Mouse (Mus musculus) heart, embryonic 14.5 days (tissue): Measurements from ENCODE around the gene Agpat1. TPM values are rescaled to one million over a fixed set of nuclear protein-coding genes. Genes with fewer than 3 reads are reported as not detected.

Experiments
- ATAC-seq: fragments of 200-750 bp; cut with Nextera tagmentation; 2 replicates; pipeline ENCODE4 v1.8.0; 2017; ENCODE audit warnings: low read depth, moderate TSS enrichment; ENCODE audit not compliant: insufficient number of reproducible peaks, insufficient read depth, low FRiP score
- H3K27ac ChIP-seq, 2 experiments: fragments of 200-500 bp in 1 of 2; fragments of 300-500 bp in 1 of 2; sonication (generic) in 1 of 2; replicated peaks in 1 of 2; 2 replicates each; pipeline ENCODE4 v1.5.1; 2012 to 2014; ENCODE audit warnings: low read depth in 2 of 2, low read length in 2 of 2, control low read depth in 1 of 2, mild to moderate bottlenecking in 1 of 2, mixed read lengths in 1 of 2; ENCODE audit not compliant: control insufficient read depth in 1 of 2, insufficient read depth in 1 of 2
- H3K27me3 ChIP-seq: fragments of 300-500 bp; sonication (generic); 2 replicates; pipeline ENCODE4 v1.6.1; 2014; ENCODE audit warnings: mild to moderate bottlenecking, low read length, control low read depth; ENCODE audit not compliant: control insufficient read depth, insufficient read depth
- H3K36me3 ChIP-seq: fragments of 300-500 bp; sonication (generic); 2 replicates; pipeline ENCODE4 v1.6.1; 2014; ENCODE audit warnings: mild to moderate bottlenecking, control low read depth, low read length, mixed read lengths; ENCODE audit not compliant: control insufficient read depth, insufficient read depth
- H3K4me1 ChIP-seq, 2 experiments: fragments of 200-500 bp in 1 of 2; fragments of 300-500 bp in 1 of 2; sonication (generic) in 1 of 2; 2 replicates each; pipeline ENCODE4 v1.6.1; 2012 to 2014; ENCODE audit warnings: low read length in 2 of 2, control low read depth in 1 of 2, mixed read lengths in 1 of 2; ENCODE audit not compliant: control insufficient read depth in 2 of 2, insufficient read depth in 2 of 2
- H3K4me2 ChIP-seq: fragments of 300-500 bp; sonication (generic); 2 replicates; pipeline ENCODE4 v1.6.1; 2014; ENCODE audit warnings: mild to moderate bottlenecking, low read length
- H3K4me3 ChIP-seq, 2 experiments: fragments of 200-500 bp in 1 of 2; fragments of 300-500 bp in 1 of 2; sonication (generic) in 1 of 2; 2 replicates each; pipeline ENCODE4 v1.5.1; 2012 to 2014; ENCODE audit warnings: low read length in 2 of 2, mild to moderate bottlenecking in 2 of 2, control low read depth in 1 of 2, low read depth in 1 of 2, moderate library complexity in 1 of 2; ENCODE audit not compliant: control insufficient read depth in 1 of 2, insufficient read depth in 1 of 2
- H3K9ac ChIP-seq: fragments of 300-500 bp; sonication (generic); 2 replicates; pipeline ENCODE4 v1.6.1; 2014; ENCODE audit warnings: mild to moderate bottlenecking, low read length
- H3K9me3 ChIP-seq: fragments of 300-500 bp; sonication (generic); 2 replicates; pipeline ENCODE4 v1.6.1; 2016; ENCODE audit warnings: low read length, control low read depth; ENCODE audit not compliant: control insufficient read depth
- WGBS: fragments of 180-500 bp; shearing (Covaris S2); extraction: QIAGEN DNeasy Blood & Tissue Kit; methylation state at CpG from one replicate; pipeline ENCODE4 v1.1.7; 2014; 5-methylcytosine and 5-hydroxymethylcytosine counted together
- polyA plus RNA-seq: library from polyadenylated mRNA; unstranded; fragments of >200 nt; fragmentation: Nextera tagmentation; extraction: Ambion mirVana; gene quantifications from 2 replicates; pipeline ENCODE4 v1.2.1, GENCODE M21; 2014

Agpat1 gene
- polyA plus RNA-seq, 1 experiment from 2014 or later = 54.4 TPM

DNA sequence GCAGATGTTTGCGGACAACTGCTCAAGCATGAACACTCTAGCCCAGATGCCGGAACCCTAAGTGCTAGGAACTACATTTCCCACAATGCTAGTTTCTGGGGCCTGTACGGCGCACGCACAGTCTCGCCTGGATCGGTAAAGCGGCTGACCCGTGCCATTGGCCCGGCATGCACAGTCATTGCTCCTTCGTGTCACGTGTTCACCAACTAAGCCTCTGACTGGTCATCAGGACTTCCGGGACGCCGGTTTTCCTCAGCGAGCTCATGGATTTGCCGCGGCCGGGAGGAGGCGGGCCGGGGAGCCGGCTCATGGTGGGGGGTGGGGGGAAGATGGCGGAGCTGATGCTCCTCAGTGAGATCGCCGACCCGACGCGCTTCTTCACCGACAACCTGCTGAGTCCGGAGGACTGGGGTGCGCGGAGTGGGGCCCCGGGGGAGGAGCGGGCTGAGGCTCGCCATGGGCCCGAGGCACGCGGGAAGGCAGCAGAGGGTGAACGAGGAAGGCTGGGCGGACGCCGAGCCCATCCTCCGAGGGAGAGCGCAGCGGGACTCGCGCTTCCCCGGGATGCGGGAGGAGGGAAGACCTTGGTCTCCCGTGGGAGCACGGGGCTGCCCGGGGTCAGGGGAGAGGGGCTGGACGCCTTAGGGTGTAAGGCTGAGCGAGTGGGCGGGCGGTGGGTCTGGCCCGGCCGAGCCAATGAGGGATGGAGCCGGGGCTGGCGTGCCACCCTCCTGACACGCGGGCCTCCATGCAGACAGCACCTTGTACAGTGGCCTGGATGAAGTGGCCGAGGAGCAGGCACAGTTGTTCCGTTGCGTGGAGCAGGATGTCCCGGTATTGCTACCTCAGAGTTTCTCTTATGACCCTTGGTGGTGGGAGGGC is 43.1 kb downstream of the Agpat1 start, which contains the start of gene Atf6b:
TSS of gene Atf6b (plus strand) at position 241 of the 882 bp plus-strand sequence.
- no peaks in the 10 kb centered on the region for H3K9me3 ChIP-seq
- H3K27me3 ChIP-seq = no peaks in the 10 kb centered on the region
- H3K4me3 ChIP-seq = peak within 1 kb of the TSS; percentile 67 to 94
- WGBS = under 1% methylated on average over 66 of the region's 66 CpGs
- H3K4me1 ChIP-seq = peaks cover 9 to 25% of the 10 kb centered on the region in 2 experiments
- H3K36me3 ChIP-seq = peaks cover 33% of the 10 kb centered on the region
- H3K27ac ChIP-seq = peak within 1 kb of the TSS in 1 of 2 experiments; percentile 58; a peak in 1 of 4 replicates
- peak; percentile 95 for ATAC-seq
- peak within 1 kb of the TSS; percentile 88 for H3K9ac ChIP-seq
- peak within 1 kb of the TSS; percentile 85 for H3K4me2 ChIP-seq

DNA sequence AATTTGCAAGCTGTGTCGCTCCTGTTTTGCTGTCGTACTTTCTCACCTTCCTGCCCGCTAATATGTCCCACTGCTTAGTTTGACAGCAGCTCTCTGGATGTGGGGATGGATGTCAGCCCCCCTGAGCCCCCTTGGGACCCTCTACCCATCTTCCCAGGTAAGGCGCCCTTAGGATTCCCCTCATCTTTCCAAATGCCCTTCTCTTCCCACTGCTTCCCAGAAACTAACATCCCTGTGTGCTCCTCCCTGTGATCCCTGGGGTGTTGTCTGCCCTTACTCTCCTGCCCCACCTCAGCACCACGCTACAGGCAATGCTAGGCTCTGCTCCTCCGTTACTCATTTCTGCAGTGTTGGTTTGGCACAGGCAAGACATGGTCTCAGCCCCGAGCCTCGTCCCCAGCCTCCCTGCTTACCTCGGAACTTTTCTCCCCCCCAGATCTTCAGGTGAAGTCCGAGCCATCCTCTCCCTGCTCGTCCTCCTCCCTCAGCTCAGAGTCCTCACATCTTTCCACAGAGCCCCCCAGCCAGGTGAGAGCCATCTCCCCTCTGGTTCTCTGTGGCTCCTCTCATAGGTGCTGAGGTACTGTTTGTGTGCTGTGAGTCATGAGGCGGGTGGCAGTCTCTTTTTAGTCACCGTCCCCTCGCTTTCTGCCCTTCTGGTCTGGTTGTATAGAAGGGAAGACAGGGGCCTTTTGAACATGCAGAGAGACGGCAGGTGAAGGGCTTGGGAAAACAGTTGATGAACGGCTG is 44.3 kb downstream of the Agpat1 start:
- H3K27me3 ChIP-seq = no peaks in the 10 kb centered on the region
- ATAC-seq = no peak
- H3K4me3 ChIP-seq = no peak overlapping the region
- peak overlapping the region; percentile 88 for H3K9ac ChIP-seq
- WGBS = 84% methylated on average over 16 of the region's 16 CpGs
- peak overlapping the region; percentile 85 for H3K4me2 ChIP-seq
- no peaks in the 10 kb centered on the region for H3K9me3 ChIP-seq
- peaks cover 9 to 25% of the 10 kb centered on the region in 2 experiments for H3K4me1 ChIP-seq
- H3K27ac ChIP-seq = no peak overlapping the region
- H3K36me3 ChIP-seq = peaks cover 45% of the 10 kb centered on the region

DNA sequence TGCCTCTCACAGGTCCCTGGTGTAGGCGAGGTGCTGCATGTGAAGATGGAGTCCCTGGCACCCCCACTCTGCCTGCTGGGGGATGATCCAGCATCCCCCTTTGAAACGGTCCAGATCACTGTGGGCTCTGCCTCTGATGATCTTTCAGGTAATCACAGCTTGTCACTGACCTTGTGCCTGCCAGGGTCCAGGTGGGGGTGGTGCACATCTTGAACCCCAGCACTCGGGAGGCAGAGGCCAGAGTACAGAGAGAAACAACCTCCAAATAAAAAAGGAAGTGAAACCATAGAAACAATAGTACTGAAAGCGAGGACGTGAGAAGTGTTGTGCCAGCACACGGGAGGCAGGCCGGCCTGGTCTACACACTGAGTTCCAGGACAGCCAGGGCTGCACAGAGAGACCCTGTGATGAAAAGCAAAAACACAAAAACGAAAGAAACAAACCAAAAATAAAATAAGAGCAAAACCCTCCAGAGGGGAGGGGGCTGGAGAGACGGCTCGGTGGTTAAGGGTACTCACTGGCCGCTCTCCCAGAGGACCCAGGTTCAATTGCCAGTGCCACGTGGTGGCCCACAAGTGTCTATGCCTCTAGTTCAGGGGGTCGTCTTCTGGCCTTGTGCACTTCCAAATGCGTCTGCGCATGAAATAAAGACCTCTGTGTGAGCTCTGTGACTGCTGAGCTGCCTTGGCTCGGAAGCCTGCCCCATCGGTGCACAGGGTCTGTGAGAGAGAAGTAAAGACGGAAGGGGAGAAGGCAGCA is 45.2 kb downstream of the Agpat1 start:
- 86% methylated on average over 18 of the region's 18 CpGs for WGBS
- H3K27ac ChIP-seq = no peak overlapping the region
- no peak for ATAC-seq

DNA sequence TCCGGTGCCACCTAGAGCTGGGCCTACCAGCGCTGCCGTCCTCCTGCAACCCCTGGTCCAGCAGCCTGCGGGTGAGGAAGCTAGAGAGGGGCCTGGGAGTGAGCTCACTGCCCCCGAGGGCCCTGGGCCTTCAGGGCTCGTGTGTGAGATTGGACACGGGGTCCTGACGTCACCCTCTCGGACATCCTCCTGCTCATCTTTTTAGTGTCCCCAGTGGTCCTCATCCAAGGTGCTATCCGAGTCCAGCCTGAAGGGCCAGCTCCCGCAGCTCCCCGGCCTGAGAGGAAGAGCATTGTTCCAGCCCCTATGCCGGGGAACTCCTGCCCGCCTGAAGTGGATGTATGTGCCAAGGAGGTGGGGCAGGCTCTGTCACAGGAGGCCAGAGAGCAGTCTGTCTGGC is 46.7 kb downstream of the Agpat1 start:
- H3K4me2 ChIP-seq = no peak overlapping the region
- H3K36me3 ChIP-seq = peaks cover 56% of the 10 kb centered on the region
- no peak overlapping the region for H3K9ac ChIP-seq
- H3K9me3 ChIP-seq = no peaks in the 10 kb centered on the region
- peaks cover 13 to 33% of the 10 kb centered on the region in 2 experiments for H3K4me1 ChIP-seq
- WGBS = 87% methylated on average over 14 of the region's 14 CpGs
- no peaks in the 10 kb centered on the region for H3K27me3 ChIP-seq
- ATAC-seq = no peak
- no peak overlapping the region for H3K4me3 ChIP-seq
- H3K27ac ChIP-seq = no peak overlapping the region

More for the DNA sequence above, 45.2 kb downstream of the Agpat1 start:
- Histone ChIP-seq H3K9me3 (no peaks in the 10 kb centered on the region), H3K4me1 (peaks cover 9 to 26% of the 10 kb centered on the region in 2 experiments), H3K4me2 (no peak overlapping the region), H3K4me3 (no peak overlapping the region), H3K36me3 (peaks cover 53% of the 10 kb centered on the region), H3K27me3 (no peaks in the 10 kb centered on the region), H3K9ac (no peak overlapping the region)

DNA sequence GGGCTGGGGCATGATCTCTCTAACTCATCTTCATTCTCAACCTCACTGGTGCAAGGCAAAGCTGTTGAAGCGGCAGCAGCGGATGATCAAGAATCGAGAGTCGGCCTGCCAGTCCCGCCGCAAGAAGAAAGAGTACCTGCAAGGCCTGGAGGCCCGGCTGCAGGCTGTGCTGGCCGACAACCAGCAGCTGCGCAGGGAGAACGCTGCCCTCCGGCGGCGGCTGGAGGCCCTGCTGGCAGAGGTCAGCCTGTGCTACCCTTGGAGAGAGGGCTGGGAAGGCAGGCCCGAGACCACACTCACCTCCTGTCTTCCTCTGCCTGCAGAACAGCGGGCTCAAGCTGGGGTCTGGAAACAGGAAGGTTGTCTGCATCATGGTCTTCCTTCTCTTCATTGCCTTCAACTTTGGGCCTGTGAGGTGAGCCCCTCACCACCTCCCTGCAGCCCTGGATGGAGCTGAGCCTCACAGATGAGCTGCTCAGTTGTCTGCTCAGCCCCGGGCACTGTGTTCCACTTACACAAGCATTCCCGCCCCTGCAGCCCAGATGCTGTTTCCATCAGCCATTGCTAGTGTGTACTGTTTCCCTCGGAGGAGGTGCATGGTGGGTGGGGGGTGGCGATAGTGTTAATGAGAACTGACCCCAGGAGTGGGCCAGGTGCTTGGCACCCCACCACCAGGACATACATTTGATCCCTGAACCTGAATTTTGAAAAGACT is 47.6 kb downstream of the Agpat1 start:
- ATAC-seq = no peak
- Histone ChIP-seq H3K4me3 (no peak overlapping the region), H3K27me3 (no peaks in the 10 kb centered on the region), H3K9me3 (no peaks in the 10 kb centered on the region), H3K36me3 (peaks cover 56% of the 10 kb centered on the region), H3K4me1 (peaks cover 18 to 33% of the 10 kb centered on the region in 2 experiments), H3K4me2 (no peak overlapping the region), H3K27ac (no peak overlapping the region), H3K9ac (no peak overlapping the region)
- 60% methylated on average over 19 of the region's 19 CpGs for WGBS

DNA sequence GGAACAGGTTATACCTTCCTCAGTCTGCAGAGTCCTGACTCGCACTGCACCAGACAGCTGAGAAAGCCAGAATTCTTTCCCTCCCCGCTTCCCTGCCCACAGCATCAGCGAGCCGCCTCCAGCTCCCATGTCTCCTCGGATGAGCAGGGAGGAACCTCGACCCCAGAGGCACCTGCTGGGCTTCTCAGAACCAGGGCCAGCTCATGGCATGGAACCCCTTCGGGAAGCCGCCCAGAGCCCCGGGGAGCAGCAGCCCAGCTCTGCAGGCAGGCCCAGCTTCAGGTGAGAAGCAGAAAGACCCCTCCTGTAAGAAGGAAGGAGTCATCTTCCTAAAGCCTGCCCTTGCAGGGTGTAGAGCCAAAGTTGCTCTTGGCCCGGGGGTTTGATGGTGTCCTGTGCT is 48.5 kb downstream of the Agpat1 start:
- ATAC-seq = no peak
- Histone ChIP-seq H3K4me1 (peaks cover 18 to 32% of the 10 kb centered on the region in 2 experiments), H3K4me3 (no peak overlapping the region), H3K27me3 (no peaks in the 10 kb centered on the region), H3K9ac (no peak overlapping the region), H3K4me2 (no peak overlapping the region), H3K27ac (no peak overlapping the region), H3K36me3 (peaks cover 56% of the 10 kb centered on the region), H3K9me3 (no peaks in the 10 kb centered on the region)
- WGBS = 89% methylated on average over 10 of the region's 10 CpGs
